Mouse (Mus musculus) left cerebral cortex, postnatal 4 days (tissue): ENCODE measurements around the gene Ykt6. TPM values are rescaled to one million over a fixed set of nuclear protein-coding genes. Genes with fewer than 3 reads are reported as not detected.
A peak's percentile ranks its signal among the peaks of the same experiment; 100 is the strongest.
"Not testable (repeated sequence)": the region's sequence is repeated elsewhere in the genome, so short reads cannot be mapped to it uniquely, and the experiment has no call there.

Experiments used
- DNase-seq: peaks from one replicate; pipeline ENCODE4 v3.0.0-alpha.2; 2022
- intact Hi-C: fragments of 180-260 bp; cut with DNase I; formaldehyde crosslinking; loops from one replicate; pipeline ENCODE4 v1.15.1; 2025
- total RNA-seq, 2 experiments: library from RNA; stranded (reverse); gene quantifications; 2 replicates each; pipeline ENCODE4 v1.2.3; 2021

Ykt6 gene
- total RNA-seq, 2 experiments from 2014 or later = 202 to 213 TPM

GRCm38 (mm10) chr11:5988126-5988525 lies 32.6 kb downstream of the Ykt6 start:
- intact Hi-C loops = loop anchor here (5.0 to 10.0 kb wide), 2 partner anchors 277 to 454 kb away; partner anchors contain the start of genes Ddx56 and H2afv

GRCm38 (mm10) chr11:5989954-5990593 lies 34.6 kb downstream of the Ykt6 start:
- intact Hi-C loops = loop anchor here (5.0 to 10.0 kb wide), 3 partner anchors 197 to 452 kb away; partner anchors contain the start of genes Ddx56 and H2afv
- DNase-seq = no peak

More at GRCm38 (mm10) chr11:5988126-5988525, 32.6 kb downstream of the Ykt6 start:
- DNase-seq = no peak

DNA sequence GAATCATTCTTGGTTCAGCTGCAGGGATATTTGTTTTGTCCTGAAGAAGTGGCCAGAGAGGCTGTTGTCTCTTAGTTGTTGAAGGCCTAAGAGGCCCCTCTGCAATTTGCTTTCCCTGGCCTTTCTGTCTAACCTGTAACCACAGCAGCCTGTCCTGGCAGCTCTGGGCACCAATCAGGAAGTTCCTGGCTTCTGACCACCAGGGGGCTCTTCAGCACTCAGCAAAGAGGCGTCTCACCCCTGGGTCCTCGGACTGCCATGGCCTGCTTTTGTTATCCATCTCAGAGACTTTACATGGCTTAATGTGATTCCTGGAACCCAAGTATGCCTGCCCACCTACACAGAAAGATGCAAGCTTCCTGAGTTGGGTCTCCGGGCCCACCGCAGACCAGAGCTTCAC lies 35.4 kb downstream of the Ykt6 start:
- DNase-seq = peak; percentile 69

GRCm38 (mm10) chr11:5994212-5994611 lies 38.7 kb downstream of the Ykt6 start:
- peak; percentile 53 for DNase-seq
- intact Hi-C loops = loop anchor here (5.0 kb wide), 1 partner anchor 193 kb away; no protein-coding TSS in a partner anchor

More for the DNA sequence above, 35.4 kb downstream of the Ykt6 start:
- intact Hi-C loops = loop anchor here (5.0 kb wide), 1 partner anchor 196 kb away; no protein-coding TSS in a partner anchor

DNA sequence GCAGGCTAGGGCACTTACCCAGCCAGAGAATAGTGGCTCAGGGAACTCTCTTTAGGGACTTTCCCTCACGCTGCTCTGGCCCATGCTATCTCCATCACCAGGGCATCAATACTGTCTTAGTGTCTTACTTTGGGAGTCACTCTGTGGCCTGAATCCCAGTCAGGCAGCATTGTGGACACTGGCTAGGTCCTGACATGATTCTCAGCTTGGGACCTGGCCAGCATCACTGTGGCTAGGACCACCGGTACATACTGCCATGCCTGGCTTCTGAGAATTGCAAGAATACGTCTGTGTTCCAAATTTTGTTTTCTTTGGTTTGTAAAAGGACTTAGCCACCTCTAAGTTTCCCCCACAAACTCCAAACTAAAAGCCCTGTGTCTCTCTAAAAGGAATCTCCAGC lies 39.4 kb downstream of the Ykt6 start:
- intact Hi-C loops = loop anchor here (5.0 kb wide), 1 partner anchor 192 kb away; no protein-coding TSS in a partner anchor
- DNase-seq = no peak

GRCm38 (mm10) chr11:5995989-5996388 lies 40.5 kb downstream of the Ykt6 start:
- intact Hi-C loops = no loop called here
- peak; percentile 91 for DNase-seq

DNA sequence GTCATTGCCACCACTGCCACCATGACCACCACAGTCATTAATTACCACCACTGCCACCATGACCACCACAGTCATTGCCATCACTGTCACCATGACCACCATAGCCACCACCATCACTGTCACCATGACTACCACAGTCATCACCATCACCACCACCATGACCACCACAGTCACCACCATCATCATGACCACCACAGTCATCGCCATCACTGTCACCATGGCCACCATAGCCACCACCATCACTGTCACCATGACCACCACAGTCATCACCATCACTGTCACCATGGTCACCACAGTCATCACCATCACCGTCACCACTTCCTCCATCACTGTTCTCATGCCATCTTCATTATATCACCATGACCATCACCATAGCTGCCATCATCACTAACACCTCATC lies 43.0 kb downstream of the Ykt6 start:
- no peak for DNase-seq
- intact Hi-C loops = no loop called here

DNA sequence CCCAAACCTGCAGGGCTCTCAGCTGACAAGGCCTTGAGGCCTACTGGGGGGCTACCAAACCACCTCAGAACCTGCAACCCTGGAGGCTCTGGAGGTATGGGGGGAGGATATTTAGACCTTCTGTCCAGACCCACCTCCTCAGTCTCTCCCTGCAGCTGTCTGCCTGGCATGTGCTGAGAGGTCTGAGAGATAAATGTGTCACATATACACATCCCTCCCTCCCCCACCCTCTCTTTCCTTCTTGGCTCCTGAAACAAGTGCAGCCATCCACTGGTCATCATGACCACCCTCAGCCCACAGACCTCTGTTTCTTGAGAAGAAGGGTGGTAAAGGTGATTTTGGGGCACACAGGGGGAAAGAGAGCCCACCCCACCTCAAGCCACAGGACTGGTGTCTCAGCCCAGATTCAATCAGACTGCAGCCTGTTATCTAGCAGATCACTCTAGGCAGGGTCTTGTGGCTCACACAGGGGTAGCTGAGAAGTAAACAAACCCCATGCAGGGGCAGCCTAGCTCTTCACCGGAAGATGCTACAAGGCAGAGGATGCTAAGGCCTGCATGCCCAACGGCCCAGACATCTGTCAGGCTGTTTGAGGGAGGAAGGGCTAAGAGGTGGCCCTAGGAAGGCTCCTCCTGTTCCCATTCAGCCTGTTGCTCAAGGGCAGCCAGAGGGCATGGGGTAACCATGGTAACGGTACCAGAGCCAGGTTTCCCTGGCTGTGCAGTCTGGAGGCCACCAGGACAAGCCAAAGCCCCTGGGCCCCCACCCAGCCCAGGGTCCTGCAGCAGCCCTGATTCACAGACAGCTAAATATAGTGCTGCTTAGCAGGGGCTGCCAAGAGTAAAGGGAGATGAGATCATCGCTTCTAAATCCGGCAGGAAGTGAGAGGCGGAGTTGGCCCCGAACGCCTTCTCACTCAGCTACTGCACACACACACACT lies 44.6 kb downstream of the Ykt6 start:
- intact Hi-C loops = no loop called here
- peak; percentile 89 for DNase-seq

DNA sequence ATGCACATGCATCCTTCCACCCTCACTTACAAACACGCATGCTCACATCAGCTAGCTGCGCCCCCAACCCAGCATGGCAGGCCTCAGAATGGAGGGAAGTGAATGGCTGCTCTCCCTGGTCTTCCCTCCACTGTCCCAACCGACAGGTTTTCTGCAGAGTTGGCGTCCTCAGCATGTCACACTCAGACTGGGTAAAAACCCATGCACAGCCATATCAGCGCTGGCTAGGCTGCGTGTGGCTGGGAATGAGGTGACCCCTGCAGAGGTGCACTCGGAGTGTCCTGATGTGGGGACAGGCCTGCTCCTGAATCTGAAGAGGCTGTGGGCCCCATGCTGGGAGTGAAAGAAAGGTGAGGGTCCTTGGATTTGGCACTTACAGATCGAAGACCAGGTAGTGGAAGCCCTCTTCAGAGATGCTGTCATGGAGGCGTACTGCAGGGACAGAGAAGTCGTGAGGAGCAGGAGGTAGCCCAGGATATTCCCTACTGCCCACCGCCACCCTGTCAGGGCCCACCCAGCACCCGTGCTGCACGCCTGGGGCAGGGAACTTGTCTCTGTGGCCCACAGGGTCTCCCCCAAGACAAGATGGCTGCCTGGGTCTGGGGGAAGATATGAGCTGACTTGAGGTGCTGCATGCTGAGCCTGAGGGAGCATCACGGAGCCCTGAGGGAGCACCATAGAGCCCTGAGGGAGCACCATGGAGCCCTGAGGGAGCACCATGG lies 45.6 kb downstream of the Ykt6 start:
- DNase-seq = no peak
- intact Hi-C loops = no loop called here

DNA sequence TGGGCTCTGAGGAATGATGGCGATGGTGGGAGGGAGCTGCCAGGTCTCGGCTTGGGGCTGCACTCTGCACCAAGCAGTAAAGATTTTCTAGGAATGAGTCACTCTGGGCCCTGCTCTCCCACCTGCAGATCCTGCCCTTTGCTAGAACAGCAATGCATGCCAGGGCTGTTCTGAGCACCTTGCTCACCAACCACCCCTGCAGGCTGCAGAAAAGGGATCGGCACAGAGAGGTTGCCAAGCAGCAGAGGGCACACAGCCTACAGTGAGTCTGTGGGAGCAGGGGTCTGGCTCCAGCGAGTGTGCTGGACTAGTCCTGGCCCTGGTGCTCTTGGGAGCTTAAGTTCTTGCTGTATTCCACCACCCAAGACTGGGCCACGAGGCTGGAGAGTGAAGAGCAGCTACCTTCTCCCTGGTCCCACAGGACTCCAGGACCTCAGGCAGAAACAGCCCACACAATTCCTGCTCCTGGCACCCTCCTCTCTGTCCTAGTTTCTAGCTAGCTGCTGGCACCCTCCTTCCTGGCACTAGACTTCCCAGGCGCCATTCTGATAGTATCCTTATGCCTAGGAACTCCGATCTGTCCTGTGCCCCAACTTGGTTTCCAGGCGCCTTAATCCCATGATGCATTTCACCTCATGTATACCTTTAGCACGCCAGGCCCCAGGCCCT lies 46.6 kb downstream of the Ykt6 start:
- no peak for DNase-seq
- intact Hi-C loops = no loop called here

DNA sequence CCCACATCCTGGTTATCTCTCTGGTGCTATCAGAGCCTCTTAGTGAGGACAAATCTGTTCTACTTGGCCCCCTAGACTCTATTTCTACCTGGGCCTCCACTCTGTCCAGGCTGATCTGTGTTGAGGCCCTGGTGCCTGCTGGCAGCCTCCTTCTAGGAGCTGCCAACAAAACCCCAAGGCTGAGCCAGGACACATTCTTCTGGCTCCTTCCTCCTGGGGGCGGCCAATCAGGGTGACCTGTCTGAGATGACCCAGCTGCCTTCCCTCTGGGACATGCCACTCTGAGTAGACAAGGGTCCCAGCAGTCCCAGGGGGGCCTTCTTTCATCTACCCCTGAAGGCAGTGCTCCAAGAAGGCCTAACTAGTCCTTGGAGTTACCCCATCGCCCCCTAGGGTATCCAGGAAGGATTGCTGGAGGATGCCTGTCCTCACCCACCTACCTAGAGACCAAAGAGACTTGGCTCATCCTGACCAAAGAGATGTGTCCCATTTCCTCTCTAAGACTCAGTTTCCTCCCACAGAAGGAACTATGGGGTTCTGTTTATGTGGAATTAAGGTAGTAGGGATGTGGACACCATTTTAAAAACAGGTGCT lies 47.6 kb downstream of the Ykt6 start:
- intact Hi-C loops = no loop called here
- no peak for DNase-seq

- intact Hi-C loops, DNase-seq: not testable (repeated sequence)
Observed at GRCm38 (mm10) chr11:6005374-6006043, 50.0 kb downstream of the Ykt6 start.

GRCm38 (mm10) chr11:6006351-6007009 lies 51.0 kb downstream of the Ykt6 start:
- intact Hi-C loops, DNase-seq: not testable (repeated sequence)

DNA sequence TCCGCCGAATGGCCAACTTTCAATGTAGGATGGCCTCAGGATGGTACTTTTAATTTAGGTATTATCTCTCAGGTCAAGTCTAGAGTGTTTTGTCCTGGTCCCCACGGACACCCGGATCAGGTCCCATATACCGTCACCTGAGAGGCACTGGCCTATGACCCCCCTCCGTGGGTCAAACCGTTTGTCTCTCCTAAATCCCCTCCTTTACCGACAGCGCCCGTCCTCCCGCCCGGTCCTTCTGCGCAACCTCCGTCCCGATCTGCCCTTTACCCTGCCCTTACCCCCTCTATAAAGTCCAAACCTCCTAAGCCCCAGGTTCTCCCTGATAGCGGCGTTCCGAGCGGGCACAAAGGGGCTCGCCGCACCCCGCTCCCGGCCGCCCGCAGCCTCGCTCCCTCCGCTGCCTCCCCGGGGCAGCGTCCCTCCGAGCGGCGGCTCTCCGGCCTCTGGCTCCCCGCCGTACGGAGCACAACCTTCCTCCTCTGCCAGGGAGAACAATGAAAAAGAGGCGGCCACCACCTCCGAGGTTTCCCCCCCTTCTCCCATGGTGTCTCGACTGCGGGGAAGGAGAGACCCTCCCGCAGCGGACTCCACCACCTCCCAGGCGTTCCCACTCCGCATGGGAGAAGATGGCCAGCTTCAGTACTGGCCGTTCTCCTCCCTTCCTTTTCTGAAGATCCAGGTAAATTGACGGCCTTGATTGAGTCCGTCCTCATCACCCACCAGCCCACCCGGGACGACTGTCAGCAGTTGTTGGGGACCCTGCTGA lies 51.7 kb downstream of the Ykt6 start:
- intact Hi-C loops, DNase-seq: not testable (repeated sequence)

GRCm38 (mm10) chr11:6007779-6008128 lies 52.3 kb downstream of the Ykt6 start:
- intact Hi-C loops, DNase-seq: not testable (repeated sequence)

DNA sequence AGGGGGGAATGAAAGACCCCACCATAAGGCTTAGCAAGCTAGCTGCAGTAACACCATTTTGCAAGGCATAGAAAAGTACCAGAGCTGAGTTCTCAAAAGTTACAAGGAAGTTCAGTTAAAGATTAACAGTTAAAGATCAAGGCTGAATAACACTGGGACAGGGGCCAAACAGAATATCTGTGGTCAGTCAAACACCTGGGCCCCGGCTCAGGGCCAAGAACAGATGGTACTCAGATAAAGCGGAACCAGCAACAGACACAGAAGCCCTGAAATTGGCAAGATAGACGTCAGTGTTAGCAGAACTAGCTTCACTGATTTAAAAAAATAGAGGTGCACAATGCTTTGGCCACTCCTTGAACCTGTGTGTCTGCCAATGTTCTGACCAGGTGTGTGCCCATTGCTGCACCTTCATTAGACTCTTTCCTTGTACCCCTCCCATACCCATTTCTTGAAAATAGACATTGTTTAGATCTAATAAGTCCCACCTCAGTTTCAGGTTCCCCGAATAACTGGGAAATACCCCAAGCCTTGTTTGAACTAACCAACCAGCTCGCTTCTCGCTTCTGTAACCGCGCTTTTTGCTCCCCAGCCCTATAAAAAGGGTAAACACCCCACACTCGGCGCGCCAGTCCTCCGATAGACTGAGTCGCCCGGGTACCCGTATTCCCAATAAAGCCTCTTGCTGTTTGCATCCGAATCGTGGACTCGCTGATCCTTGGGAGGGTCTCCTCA lies 55.4 kb downstream of the Ykt6 start:
- intact Hi-C loops, DNase-seq: not testable (repeated sequence)

GRCm38 (mm10) chr11:6011879-6012278 lies 56.4 kb downstream of the Ykt6 start:
- intact Hi-C loops = no loop called here

More at GRCm38 (mm10) chr11:6011879-6012278, 56.4 kb downstream of the Ykt6 start:
- no peak for DNase-seq
